Mouse (Mus musculus): ENCODE measurements around the gene Prdm9. TPM values are rescaled to one million over a fixed set of nuclear protein-coding genes. Genes with fewer than 3 reads are reported as not detected.

Gene Prdm9
- total and polyA plus RNA-seq, 3 experiments = 1.1 to 16.0 (median 5.4) TPM

DNA sequence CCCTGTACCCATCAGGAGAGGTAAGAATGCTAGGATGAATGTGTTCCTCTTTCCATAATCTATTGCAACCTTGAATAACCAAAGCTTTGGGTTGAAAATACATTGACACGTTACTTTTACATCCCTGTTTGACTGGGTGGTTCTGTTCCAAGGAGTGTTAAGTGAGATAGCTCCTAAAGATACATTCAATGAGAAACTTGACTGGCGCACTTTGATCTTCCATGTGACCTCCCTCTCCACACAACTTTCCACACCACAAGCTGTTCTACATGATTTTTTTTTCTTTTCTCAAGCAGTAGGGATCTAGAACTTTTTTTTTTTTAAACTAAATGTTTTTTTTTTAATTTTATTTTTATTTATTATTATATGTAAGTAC, 15.9 kb upstream of the Prdm9 start:
- no peaks in the 10 kb centered on the region for H3K36me3 ChIP-seq (replicated peaks)
- ATAC-seq (ENCODE audit: extremely low read depth, insufficient number of reproducible peaks, low FRiP score, poor library complexity, severe bottlenecking) (no peak), DNase-seq (ENCODE audit: low spot score) (no peak)
- H3K4me1 ChIP-seq (ENCODE audit: insufficient read depth, low read depth, low read length) = peaks cover 3% of the 10 kb centered on the region; the same call in 1 of the 2 replicates
- peaks cover 8% of the 10 kb centered on the region for H3K27me3 ChIP-seq (ENCODE audit: insufficient read depth, low read length)
- no peaks in the 10 kb centered on the region for H3K9me3 ChIP-seq (replicated peaks)
- H3K4me3 ChIP-seq (ENCODE audit: low read depth, low read length) = no peak overlapping the region
- TF ChIP-seq TAL1 (conservative IDR thresholded peaks at IDR 0.05; ENCODE audit: low read depth, low read length) (no peak), CTCF (IDR thresholded peaks at IDR 0.05; ENCODE audit: low read depth, low read length) (no peak), GATA1 (IDR thresholded peaks at IDR 0.05; ENCODE audit: borderline replicate concordance, low read length) (no peak), GATA2 (IDR thresholded peaks at IDR 0.05; ENCODE audit: borderline replicate concordance, low read depth, low read length) (no peak), POLR2AphosphoS5 (IDR thresholded peaks at IDR 0.05; ENCODE audit: insufficient replicate concordance, low read depth, low read length) (no peak)

GRCm38 (mm10) chr17:15579410-15580071, 15.4 kb upstream of the Prdm9 start:
- no peak for DNase-seq (ENCODE audit: low spot score)
- Histone ChIP-seq H3K27me3 (ENCODE audit: insufficient read depth, low read length) (peaks cover 8% of the 10 kb centered on the region), H3K4me1 (ENCODE audit: insufficient read depth, low read depth, low read length) (peaks cover 3% of the 10 kb centered on the region; the same call in 1 of the 2 replicates), H3K36me3 (replicated peaks) (no peaks in the 10 kb centered on the region), H3K4me3 (ENCODE audit: low read depth, low read length) (no peak overlapping the region), H3K9me3 (replicated peaks) (no peaks in the 10 kb centered on the region)
- TF ChIP-seq CTCF (IDR thresholded peaks at IDR 0.05; ENCODE audit: low read depth, low read length) (no peak), POLR2AphosphoS5 (IDR thresholded peaks at IDR 0.05; ENCODE audit: insufficient replicate concordance, low read depth, low read length) (no peak), TAL1 (conservative IDR thresholded peaks at IDR 0.05; ENCODE audit: low read depth, low read length) (no peak), GATA1 (IDR thresholded peaks at IDR 0.05; ENCODE audit: borderline replicate concordance, low read length) (no peak), GATA2 (IDR thresholded peaks at IDR 0.05; ENCODE audit: borderline replicate concordance, low read depth, low read length) (no peak)
- no peak for ATAC-seq (ENCODE audit: extremely low read depth, insufficient number of reproducible peaks, low FRiP score, poor library complexity, severe bottlenecking)

DNA sequence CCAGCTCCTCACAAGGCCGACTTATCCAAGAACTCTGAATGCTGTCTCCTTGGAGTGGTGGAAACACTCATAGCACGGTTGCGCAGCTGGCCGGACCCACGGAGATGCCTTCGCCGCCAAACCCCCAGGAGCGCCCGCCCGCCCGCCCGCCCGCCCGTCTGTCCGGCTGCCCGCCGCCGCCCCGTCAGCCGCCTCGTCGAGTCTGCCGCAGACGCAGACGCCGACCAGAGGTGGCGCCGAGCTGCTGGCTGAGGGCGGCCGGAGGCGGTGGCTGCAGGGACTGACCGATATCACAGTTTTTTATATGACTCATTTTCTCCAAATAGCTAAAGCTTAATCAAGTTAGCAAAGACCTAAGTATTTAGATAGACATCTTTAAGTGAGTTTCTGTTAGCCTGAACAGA, 13.1 kb upstream of the Prdm9 start:
- no peak for ATAC-seq (ENCODE audit: extremely low read depth, insufficient number of reproducible peaks, low FRiP score, poor library complexity, severe bottlenecking)
- H3K36me3 ChIP-seq (replicated peaks) = no peaks in the 10 kb centered on the region
- peaks cover 8% of the 10 kb centered on the region; the same call in 1 of the 2 replicates for H3K27me3 ChIP-seq (ENCODE audit: insufficient read depth, low read length)
- no peak overlapping the region for H3K4me3 ChIP-seq (ENCODE audit: low read depth, low read length)
- TF ChIP-seq CTCF (IDR thresholded peaks at IDR 0.05; ENCODE audit: low read depth, low read length) (no peak), POLR2AphosphoS5 (IDR thresholded peaks at IDR 0.05; ENCODE audit: insufficient replicate concordance, low read depth, low read length) (no peak), GATA1 (IDR thresholded peaks at IDR 0.05; ENCODE audit: borderline replicate concordance, low read length) (no peak), GATA2 (IDR thresholded peaks at IDR 0.05; ENCODE audit: borderline replicate concordance, low read depth, low read length) (no peak)
- no peaks in the 10 kb centered on the region for H3K4me1 ChIP-seq (ENCODE audit: insufficient read depth, low read depth, low read length)
- DNase-seq (ENCODE audit: low spot score) = no peak
- H3K9me3 ChIP-seq (replicated peaks) = no peaks in the 10 kb centered on the region

- DNase-seq (ENCODE audit: low spot score) (no peak), ATAC-seq (ENCODE audit: extremely low read depth, insufficient number of reproducible peaks, low FRiP score, poor library complexity, severe bottlenecking) (no peak)
- Histone ChIP-seq H3K27me3 (ENCODE audit: insufficient read depth, low read length) (peaks cover 8% of the 10 kb centered on the region; the same call in 1 of the 2 replicates), H3K36me3 (replicated peaks) (no peaks in the 10 kb centered on the region), H3K4me1 (ENCODE audit: insufficient read depth, low read depth, low read length) (no peaks in the 10 kb centered on the region), H3K9me3 (replicated peaks) (no peaks in the 10 kb centered on the region), H3K4me3 (ENCODE audit: low read depth, low read length) (no peak overlapping the region)
- TF ChIP-seq GATA1 (IDR thresholded peaks at IDR 0.05; ENCODE audit: borderline replicate concordance, low read length) = no peak
- TF ChIP-seq GATA2 (IDR thresholded peaks at IDR 0.05; ENCODE audit: borderline replicate concordance, low read depth, low read length) = no peak
- no peak for TF ChIP-seq CTCF (IDR thresholded peaks at IDR 0.05; ENCODE audit: low read depth, low read length)
- TF ChIP-seq TAL1 (conservative IDR thresholded peaks at IDR 0.05; ENCODE audit: low read depth, low read length) = no peak
- TF ChIP-seq POLR2AphosphoS5 (IDR thresholded peaks at IDR 0.05; ENCODE audit: insufficient replicate concordance, low read depth, low read length) = no peak
These were observed 10.9 kb upstream of the Prdm9 start for GRCm38 (mm10) chr17:15575056-15575455.

GRCm38 (mm10) chr17:15566908-15567307, 2.8 kb upstream of the Prdm9 start:
- Histone ChIP-seq H3K9me3 (replicated peaks) (no peaks in the 10 kb centered on the region), H3K4me3 (ENCODE audit: low read depth, low read length) (no peak overlapping the region), H3K27me3 (ENCODE audit: insufficient read depth, low read length) (peaks cover 3% of the 10 kb centered on the region; the same call in 1 of the 2 replicates), H3K36me3 (replicated peaks) (no peaks in the 10 kb centered on the region), H3K4me1 (ENCODE audit: insufficient read depth, low read depth, low read length) (peaks cover 13% of the 10 kb centered on the region)
- TF ChIP-seq CTCF (IDR thresholded peaks at IDR 0.05; ENCODE audit: low read depth, low read length) (no peak), GATA2 (IDR thresholded peaks at IDR 0.05; ENCODE audit: borderline replicate concordance, low read depth, low read length) (no peak), POLR2AphosphoS5 (IDR thresholded peaks at IDR 0.05; ENCODE audit: insufficient replicate concordance, low read depth, low read length) (no peak), TAL1 (conservative IDR thresholded peaks at IDR 0.05; ENCODE audit: low read depth, low read length) (no peak), GATA1 (IDR thresholded peaks at IDR 0.05; ENCODE audit: borderline replicate concordance, low read length) (no peak)
- ATAC-seq (ENCODE audit: extremely low read depth, insufficient number of reproducible peaks, low FRiP score, poor library complexity, severe bottlenecking) (no peak), DNase-seq (ENCODE audit: low spot score) (no peak)

DNA sequence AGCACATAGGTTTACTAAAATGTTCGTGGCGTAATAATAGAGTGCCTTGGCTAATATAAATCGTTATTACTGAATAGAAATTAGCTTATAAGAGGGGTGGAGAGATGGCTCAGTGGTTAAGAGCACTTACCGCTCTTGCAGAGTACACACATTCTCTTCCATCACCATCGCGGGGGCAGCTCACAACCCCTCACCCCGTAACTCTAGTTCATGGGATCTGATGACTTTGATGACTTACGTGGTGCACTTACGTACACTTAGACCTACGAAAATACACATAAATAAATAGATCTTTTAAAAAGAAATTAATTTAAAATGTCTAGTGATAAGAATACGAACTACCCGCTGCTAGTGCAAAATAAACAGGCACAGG, 760 bp upstream of the Prdm9 start:
- Histone ChIP-seq H3K27me3 (ENCODE audit: insufficient read depth, low read length) (peaks cover 3% of the 10 kb centered on the region; the same call in 1 of the 2 replicates), H3K9me3 (replicated peaks) (no peaks in the 10 kb centered on the region), H3K36me3 (replicated peaks) (no peaks in the 10 kb centered on the region), H3K4me3 (ENCODE audit: low read depth, low read length) (peak overlapping the region; percentile 78), H3K4me1 (ENCODE audit: insufficient read depth, low read depth, low read length) (peaks cover 13% of the 10 kb centered on the region)
- DNase-seq (ENCODE audit: low spot score) (no peak), ATAC-seq (ENCODE audit: extremely low read depth, insufficient number of reproducible peaks, low FRiP score, poor library complexity, severe bottlenecking) (no peak)
- TF ChIP-seq TAL1 (conservative IDR thresholded peaks at IDR 0.05; ENCODE audit: low read depth, low read length) (no peak), GATA2 (IDR thresholded peaks at IDR 0.05; ENCODE audit: borderline replicate concordance, low read depth, low read length) (no peak), GATA1 (IDR thresholded peaks at IDR 0.05; ENCODE audit: borderline replicate concordance, low read length) (no peak), CTCF (IDR thresholded peaks at IDR 0.05; ENCODE audit: low read depth, low read length) (no peak), POLR2AphosphoS5 (IDR thresholded peaks at IDR 0.05; ENCODE audit: insufficient replicate concordance, low read depth, low read length) (no peak)
